Mouse (Mus musculus) megakaryocyte progenitor cell, adult 5-6 weeks (primary cell): ENCODE results near the gene Itgb2. TPM values are rescaled to one million over a fixed set of nuclear protein-coding genes. Genes with fewer than 3 reads are reported as not detected.

Experiments used
- total RNA-seq, 2 experiments: library from RNA; stranded (forward) in 1 of 2; stranded (reverse) in 1 of 2; fragments of 157-497, 149-512 nt in 1 of 2; fragments of 200-1000 nt in 1 of 2; gene quantifications; 2 replicates each; pipeline versions ENCODE4 v1.2.3 to v1.2.4; 2015 to 2017

The Itgb2 gene
- total RNA-seq, 2 experiments from 2014 or later = 37.2 to 42.0 TPM

Other genes with a start within 250 kb of the Itgb2 start
- 1.6 TPM in 2 replicates for gene Adarb1, start 112.0 kb upstream of the Itgb2 start, total RNA-seq (2015)
- gene Adarb1, start 112.0 kb upstream of the Itgb2 start, total RNA-seq (2017) = 0.17 and 0.71 TPM in 2 replicates
- gene Fam207a, start 14.5 kb upstream of the Itgb2 start, total RNA-seq (2015) = 9.1 and 9.9 TPM in 2 replicates
- gene Fam207a, start 14.5 kb upstream of the Itgb2 start, total RNA-seq (2017) = 28.8 and 38.1 TPM in 2 replicates
- 54.1 and 60.0 TPM in 2 replicates for gene Pttg1ip, start 51.5 kb downstream of the Itgb2 start, total RNA-seq (2015)
- 31.8 and 37.6 TPM in 2 replicates for gene Pttg1ip, start 51.5 kb downstream of the Itgb2 start, total RNA-seq (2017)
- 34.5 and 38.8 TPM in 2 replicates for gene Sumo3, start 75.8 kb downstream of the Itgb2 start, total RNA-seq (2015)
- 187 and 212 TPM in 2 replicates for gene Sumo3, start 75.8 kb downstream of the Itgb2 start, total RNA-seq (2017)
- gene Gm49325, start 75.9 kb downstream of the Itgb2 start, total RNA-seq (2015) = not detected in 2 replicates
- gene Gm49325, start 75.9 kb downstream of the Itgb2 start, total RNA-seq (2017) = 1.1 TPM in 1 of 2 replicates, not detected in the other
- 22.8 and 25.1 TPM in 2 replicates for gene Ube2g2, start 92.0 kb downstream of the Itgb2 start, total RNA-seq (2015)
- 30.4 and 34.2 TPM in 2 replicates for gene Ube2g2, start 92.0 kb downstream of the Itgb2 start, total RNA-seq (2017)
- gene Tspear, start 156.3 kb downstream of the Itgb2 start, total RNA-seq (2015) = 0.12 and 0.96 TPM in 2 replicates
- not detected in 2 replicates for gene Tspear, start 156.3 kb downstream of the Itgb2 start, total RNA-seq (2017)
- not detected in 2 replicates for gene Gm19402, start 160.5 kb downstream of the Itgb2 start, total RNA-seq (2015)
- gene Gm19402, start 160.5 kb downstream of the Itgb2 start, total RNA-seq (2017) = not detected in 2 replicates
- not detected in 2 replicates for gene Gm9508, start 167.0 kb downstream of the Itgb2 start, total RNA-seq (2015)
- gene Gm9508, start 167.0 kb downstream of the Itgb2 start, total RNA-seq (2017) = not detected in 2 replicates
- gene Gm10272, start 176.4 kb downstream of the Itgb2 start, total RNA-seq (2015) = not detected in 2 replicates
- gene Gm10272, start 176.4 kb downstream of the Itgb2 start, total RNA-seq (2017) = not detected in 2 replicates
- not detected in 2 replicates for gene Gm10024, start 181.2 kb downstream of the Itgb2 start, total RNA-seq (2015)
- not detected in 2 replicates for gene Gm10024, start 181.2 kb downstream of the Itgb2 start, total RNA-seq (2017)
- not detected in 2 replicates for gene Gm10142, start 185.6 kb downstream of the Itgb2 start, total RNA-seq (2015)
- not detected in 2 replicates for gene Gm10142, start 185.6 kb downstream of the Itgb2 start, total RNA-seq (2017)
- gene Krtap12-1, start 190.3 kb downstream of the Itgb2 start, total RNA-seq (2015) = not detected in 2 replicates
- gene Krtap12-1, start 190.3 kb downstream of the Itgb2 start, total RNA-seq (2017) = not detected in 2 replicates
- gene Gm10100, start 196.2 kb downstream of the Itgb2 start, total RNA-seq (2015) = not detected in 2 replicates
- gene Gm10100, start 196.2 kb downstream of the Itgb2 start, total RNA-seq (2017) = not detected in 2 replicates
- not detected in 2 replicates for gene Gm18596, start 212.4 kb downstream of the Itgb2 start, total RNA-seq (2015)
- not detected in 2 replicates for gene Gm18596, start 212.4 kb downstream of the Itgb2 start, total RNA-seq (2017)
- gene Gm9736, start 221.1 kb downstream of the Itgb2 start, total RNA-seq (2015) = not detected in 2 replicates
- not detected in 2 replicates for gene Gm9736, start 221.1 kb downstream of the Itgb2 start, total RNA-seq (2017)
- gene Gm3233, start 229.4 kb downstream of the Itgb2 start, total RNA-seq (2015) = not detected in 2 replicates
- not detected in 2 replicates for gene Gm3233, start 229.4 kb downstream of the Itgb2 start, total RNA-seq (2017)
- gene Gm3238, start 241.1 kb downstream of the Itgb2 start, total RNA-seq (2015) = not detected in 2 replicates
- gene Gm3238, start 241.1 kb downstream of the Itgb2 start, total RNA-seq (2017) = not detected in 2 replicates
- gene Gm7138, start 246.7 kb downstream of the Itgb2 start, total RNA-seq (2015) = not detected in 2 replicates
- not detected in 2 replicates for gene Gm7138, start 246.7 kb downstream of the Itgb2 start, total RNA-seq (2017)